Mouse (Mus musculus) T-cell, adult 66 days (primary cell): ENCODE results near the gene Gkn3. TPM values are rescaled to one million over a fixed set of nuclear protein-coding genes. Genes with fewer than 3 reads are reported as not detected.

Source experiments
- total RNA-seq, 2 experiments: library from RNA; stranded (reverse); gene quantifications; 3 replicates in 1 of 2; 4 replicates in 1 of 2; pipeline ENCODE4 v1.2.4; 2023

Gkn3 gene
- not detected for total RNA-seq

DNA sequence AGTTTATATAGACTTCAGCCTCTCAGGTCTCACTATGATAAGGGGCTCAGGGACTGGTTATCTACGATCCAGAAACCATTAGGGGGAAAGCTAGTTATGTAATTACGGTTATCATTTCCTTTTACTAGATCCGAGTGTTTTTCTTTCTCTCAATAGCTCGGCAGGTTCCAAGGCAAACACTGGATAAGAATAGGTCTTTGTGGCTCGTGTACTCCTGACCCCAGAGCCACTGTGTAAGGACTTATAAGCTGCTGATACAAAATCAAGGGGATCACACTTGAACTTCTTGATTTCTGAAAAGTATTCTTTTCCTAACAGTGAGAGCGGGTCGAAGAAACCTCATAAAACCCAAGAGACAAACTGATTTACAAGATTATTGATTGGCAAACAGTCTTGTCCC lies at the start of gene Gkn3:
Gene Gkn3 (minus strand): TSS at position 59 of the 400 bp plus-strand sequence.

DNA sequence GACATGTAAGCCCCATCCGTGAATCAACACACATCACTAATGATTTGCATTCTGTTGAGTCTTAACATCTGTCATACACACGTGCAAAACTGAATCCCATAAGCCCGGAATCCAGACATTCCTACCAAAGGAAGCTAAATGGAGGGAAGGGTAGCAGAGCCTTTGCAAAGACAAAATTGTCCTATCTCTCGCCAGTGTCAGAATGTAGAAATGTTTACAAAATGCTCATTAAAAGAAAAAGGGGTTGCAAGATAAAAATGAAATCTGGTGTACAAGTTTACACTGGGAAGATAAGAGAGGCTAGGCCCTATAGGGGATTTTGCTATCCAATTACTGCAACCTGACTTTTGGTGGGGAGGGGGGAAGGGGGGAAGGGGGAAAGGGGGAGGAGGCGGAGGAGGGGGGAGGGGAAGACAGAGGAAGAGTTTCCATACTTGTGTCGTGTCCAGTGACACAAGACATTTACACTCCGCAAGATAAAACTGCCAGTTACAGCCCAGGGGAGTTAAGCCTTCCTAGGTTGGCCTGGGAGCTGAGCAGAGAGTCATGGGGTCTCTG lies 39.8 kb upstream of the Gkn3 start, which contains the start of gene Bmp10:
Gene Bmp10 (plus strand): TSS at position 508 of the 558 bp plus-strand sequence.

DNA sequence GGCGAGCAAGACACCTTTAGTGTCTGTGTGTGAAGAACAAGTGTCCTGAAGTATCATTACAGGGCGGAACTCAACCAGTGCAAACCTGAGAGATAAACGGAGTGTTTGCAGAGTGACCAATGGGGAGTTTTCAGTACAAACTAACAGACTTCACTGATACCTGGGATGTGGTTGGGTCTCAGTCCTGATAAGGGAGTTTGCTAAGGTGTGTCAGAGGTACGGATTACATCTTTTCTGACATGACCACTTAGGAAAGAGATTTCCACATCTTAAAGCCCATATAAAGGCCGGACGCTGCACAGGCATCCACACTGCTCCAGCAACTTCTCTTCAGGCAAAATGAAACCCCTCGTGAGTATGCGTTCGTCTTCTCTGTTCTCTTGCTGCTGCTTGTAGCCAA lies 15.7 kb downstream of the Gkn3 start, which contains the start of gene Gkn2:
Gene Gkn2 (plus strand): TSS at position 301 of the 400 bp plus-strand sequence.

DNA sequence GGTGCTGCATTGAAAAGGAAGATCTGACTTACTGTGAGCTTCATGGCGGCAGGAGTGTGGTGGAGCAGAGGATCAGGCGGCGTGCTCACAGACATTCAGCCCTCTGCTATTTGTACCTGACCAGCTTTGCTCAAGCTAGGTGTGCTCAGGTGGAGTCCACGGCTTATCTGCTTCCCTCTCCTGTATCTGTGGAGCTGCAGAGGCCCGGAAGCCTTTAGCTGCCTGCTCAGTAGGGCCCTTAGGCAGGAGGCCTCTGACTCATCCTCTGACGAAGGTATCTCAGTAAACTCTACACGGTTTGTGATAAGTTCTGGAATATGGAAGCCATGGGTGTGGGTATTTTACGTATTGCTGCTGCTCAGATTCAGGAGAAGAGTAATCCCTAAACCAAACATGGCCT lies 37.9 kb downstream of the Gkn3 start, which contains the start of gene Gkn1:
Gene Gkn1 (minus strand): TSS at position 114 of the 400 bp plus-strand sequence.

DNA sequence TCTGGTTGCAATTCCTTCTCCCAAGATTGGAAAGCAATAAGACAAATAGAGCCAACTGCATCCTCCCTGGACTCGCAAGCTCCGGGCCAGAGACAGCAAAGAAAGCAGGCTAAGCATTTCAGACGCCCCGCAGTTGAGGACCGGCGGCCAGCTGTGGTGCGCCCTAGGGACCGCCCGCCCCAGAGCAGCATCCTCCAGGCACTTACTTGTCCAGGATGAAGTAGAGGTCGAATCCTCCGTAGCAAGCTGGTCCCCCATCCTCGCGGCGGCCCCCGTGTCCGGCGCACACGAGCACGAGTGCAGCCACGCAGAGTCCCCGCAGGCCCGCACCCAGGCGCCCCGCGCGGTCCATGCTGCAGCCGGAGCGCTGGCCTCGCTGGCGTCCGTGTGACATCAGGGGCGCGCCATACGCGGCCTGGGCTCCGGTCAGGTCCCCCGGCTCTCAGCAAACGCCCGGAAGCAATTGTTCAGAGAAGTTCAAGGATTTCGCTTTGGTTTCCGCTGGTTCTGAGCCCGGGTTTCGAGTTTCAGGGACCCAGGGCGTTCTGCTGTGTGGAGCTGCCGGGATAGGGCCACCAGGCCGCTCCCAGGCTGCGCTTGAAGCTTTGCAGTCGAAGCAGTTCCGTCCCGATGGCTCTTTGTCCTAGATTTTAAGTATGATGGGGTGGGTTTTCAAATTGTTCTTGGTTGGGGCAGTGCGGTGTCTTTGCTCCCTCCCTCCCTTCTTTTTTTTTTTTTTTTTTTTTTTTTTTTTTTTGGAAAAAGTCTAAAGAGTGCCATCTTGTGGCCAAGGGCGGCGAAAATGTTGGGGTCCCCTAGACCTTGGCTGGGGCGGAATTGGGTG lies 53.4 kb downstream of the Gkn3 start, which contains the start of gene Antxr1:
Gene Antxr1 (minus strand): TSS at position 731 of the 844 bp plus-strand sequence.

Other genes with a start within 250 kb of the Gkn3 start
- gene Antxr1, start 53.1 kb downstream of the Gkn3 start, total RNA-seq = not detected
- not detected for gene Gkn1, start 38.0 kb downstream of the Gkn3 start, total RNA-seq
- not detected for gene Gkn2, start 15.6 kb downstream of the Gkn3 start, total RNA-seq
- not detected for gene Bmp10, start 40.1 kb upstream of the Gkn3 start, total RNA-seq
- gene Arhgap25, start 144.3 kb upstream of the Gkn3 start, total RNA-seq = 10 to 100 TPM; 86.4 to 86.5 TPM
- gene Prokr1, start 201.8 kb upstream of the Gkn3 start, total RNA-seq = not detected